11 mouse cellular contexts compared by ENCODE assay signal in the genomic region with DNA sequence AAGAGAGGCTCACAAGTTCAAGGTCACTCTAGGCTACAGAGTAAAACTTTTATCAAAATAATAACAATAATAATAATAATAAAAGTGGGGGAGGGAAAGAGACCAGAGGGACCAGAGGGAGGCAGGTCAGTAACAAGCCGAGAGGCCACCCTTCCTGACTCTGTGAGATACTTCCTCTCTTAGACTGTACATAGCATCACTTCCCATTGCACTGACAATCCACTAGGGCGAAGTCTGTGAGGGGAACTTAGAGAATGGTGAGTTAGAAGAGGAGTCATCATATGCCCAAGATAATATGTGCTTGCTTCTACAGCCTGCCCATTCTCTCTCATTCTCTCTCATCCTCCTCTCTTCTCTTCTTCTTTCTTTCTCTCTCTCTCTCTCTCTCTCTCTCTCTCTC. TPM values are rescaled to one million over a fixed set of nuclear protein-coding genes. Genes with fewer than 3 reads are reported as not detected.
DNase-seq lines count a peak whose midpoint lies in the region; ATAC-seq and TF ChIP-seq lines count a peak whose summit lies in the region.
"Had no signal": no experiment of that assay in that cellular context is flagged by ENCODE, and none has a peak within 500 bp of the region (broad histone marks: within the 10 kb centered on the region; RNA-seq: fewer than 3 reads in every experiment).

No protein-coding gene starts in this region.

- no peak overlapping the region for H3K4me2 ChIP-seq in embryonic facial prominence, embryonic 15.5 days (replicated peaks)
- no peak overlapping the region for H3K4me2 ChIP-seq in lung, embryonic 14.5 days

- no peak overlapping the region for H3K4me3 ChIP-seq in embryonic facial prominence, embryonic 15.5 days (replicated peaks)
- no peak overlapping the region for H3K4me3 ChIP-seq in embryonic facial prominence, embryonic 10.5 days
- no peak overlapping the region for H3K4me3 ChIP-seq in lung, embryonic 14.5 days (ENCODE audit: low read depth, low read length)
- H3K4me3 ChIP-seq in brown adipose tissue, adult 24 weeks (ENCODE audit: insufficient read depth, low read depth, low read length) = no peak overlapping the region
- H3K4me3 ChIP-seq: forebrain, embryonic 10.5 days had no signal

- H3K36me3 ChIP-seq in embryonic facial prominence, embryonic 15.5 days = no peaks in the 10 kb centered on the region
- 0 out of 2 replicates have a peak, but pooled peaks cover 6% of the 10 kb centered on the region for H3K36me3 ChIP-seq in embryonic facial prominence, embryonic 10.5 days (replicated peaks)
- H3K36me3 ChIP-seq in lung, embryonic 14.5 days (ENCODE audit: insufficient read depth) = 0 out of 2 replicates have a peak, but pooled peaks cover 11% of the 10 kb centered on the region

- no peak overlapping the region for H3K27ac ChIP-seq in embryonic facial prominence, embryonic 15.5 days (replicated peaks)
- no peak overlapping the region for H3K27ac ChIP-seq in embryonic facial prominence, embryonic 10.5 days (replicated peaks)
- H3K27ac ChIP-seq in lung, embryonic 14.5 days (ENCODE audit: low read depth) = no peak overlapping the region
- peak overlapping the region; percentile 4; the same call in 1 of the 2 replicates for H3K27ac ChIP-seq in brown adipose tissue, adult 24 weeks (replicated peaks; ENCODE audit: low read depth, low read length)
- H3K27ac ChIP-seq: forebrain, embryonic 10.5 days had no signal

- ATAC-seq in embryonic facial prominence, embryonic 15.5 days (ENCODE audit: insufficient number of reproducible peaks, low FRiP score, low TSS enrichment, low read depth) = 0 out of 2 replicates have a peak, but pooled peaks have one; percentile 43
- ATAC-seq in lung, embryonic 14.5 days (ENCODE audit: insufficient read depth) = no peak

- WGBS in embryonic facial prominence, embryonic 15.5 days = 88% methylated on average over 2 of the region's 2 CpGs
- 79% methylated on average over 2 of the region's 2 CpGs for WGBS in embryonic facial prominence, embryonic 10.5 days
- WGBS in lung, embryonic 14.5 days = 70% methylated on average over 2 of the region's 2 CpGs

- H3K9me3 ChIP-seq in embryonic facial prominence, embryonic 15.5 days (replicated peaks) = no peaks in the 10 kb centered on the region
- H3K9me3 ChIP-seq in embryonic facial prominence, embryonic 10.5 days = no peaks in the 10 kb centered on the region
- no peaks in the 10 kb centered on the region for H3K9me3 ChIP-seq in lung, embryonic 14.5 days (ENCODE audit: low read depth, low read length)
- H3K9me3 ChIP-seq: forebrain, embryonic 10.5 days had no signal

- no peak for DNase-seq in embryonic facial prominence, embryonic 10.5 days (ENCODE audit: low spot score)
- peak; percentile 15 for DNase-seq in lung, embryonic 14.5 days
- no peak for DNase-seq in lung, postnatal 14 days
- peak; percentile 24 for DNase-seq in naive thymus-derived CD4-positive, alpha-beta T cell, adult 2 months (ENCODE audit: low read depth)
- DNase-seq in gastrocnemius, postnatal 25 days = no peak
- no peak for DNase-seq in cerebellum, adult 11-12 months
- DNase-seq: kidney, adult 9 months had no signal

- TF ChIP-seq CTCF in lung, embryonic 14.5 days (IDR thresholded peaks at IDR 0.05; ENCODE audit: low read depth) = 0 out of 2 replicates have a peak, but pooled peaks have one; percentile 6

- no peaks in the 10 kb centered on the region for H3K27me3 ChIP-seq in embryonic facial prominence, embryonic 15.5 days
- H3K27me3 ChIP-seq in embryonic facial prominence, embryonic 10.5 days (replicated peaks; ENCODE audit: low read depth, poor library complexity, severe bottlenecking) = peaks cover 11% of the 10 kb centered on the region
- no peaks in the 10 kb centered on the region for H3K27me3 ChIP-seq in lung, embryonic 14.5 days (ENCODE audit: insufficient read depth, low read length)

- H3K4me1 ChIP-seq in embryonic facial prominence, embryonic 15.5 days = peaks cover 24% of the 10 kb centered on the region
- peaks cover 17% of the 10 kb centered on the region for H3K4me1 ChIP-seq in embryonic facial prominence, embryonic 10.5 days
- H3K4me1 ChIP-seq in lung, embryonic 14.5 days (ENCODE audit: insufficient read depth) = no peaks in the 10 kb centered on the region; the same call in 1 of the 2 replicates
- H3K4me1 ChIP-seq in brown adipose tissue, adult 24 weeks (ENCODE audit: control insufficient read depth, insufficient read depth, insufficient read length, low read length) = peaks cover 15% of the 10 kb centered on the region

- H3K9ac ChIP-seq in embryonic facial prominence, embryonic 15.5 days = no peak overlapping the region
- H3K9ac ChIP-seq in lung, embryonic 14.5 days = no peak overlapping the region

RNA-seq across cellular contexts. Expression of a gene that starts 5.9 kb away (rescaled TPM):
- 11.5 and 18.0 TPM in 2 replicates for polyA plus RNA-seq in embryonic facial prominence, embryonic 15.5 days (2015; fragmentation: Nextera tagmentation; extraction: Ambion mirVana)
- polyA plus RNA-seq in embryonic facial prominence, embryonic 10.5 days (2016; fragmentation: Nextera tagmentation; extraction: Ambion mirVana) = 4.1 and 5.5 TPM in 2 replicates
- 12.2 and 12.5 TPM in 2 replicates for polyA plus RNA-seq in lung, embryonic 14.5 days (2014; fragmentation: Nextera tagmentation; extraction: Ambion mirVana)
- 4.7 and 16.0 TPM in 2 replicates for polyA plus RNA-seq in brown adipose tissue, adult 24 weeks (2012; ENCODE audit: insufficient read depth, insufficient read length, missing spikeins)
- 1 to 10 TPM; 5.3 to 8.3 TPM for total RNA-seq in gastrocnemius, postnatal 25 days (2021)

RNA-seq across cellular contexts. Expression of a gene that starts 28.2 kb away (rescaled TPM):
- polyA plus RNA-seq in embryonic facial prominence, embryonic 15.5 days (2015; fragmentation: Nextera tagmentation; extraction: Ambion mirVana) = 0.83 and 0.97 TPM in 2 replicates
- polyA plus RNA-seq in embryonic facial prominence, embryonic 10.5 days (2016; fragmentation: Nextera tagmentation; extraction: Ambion mirVana) = 2.6 TPM in 2 replicates
- polyA plus RNA-seq in lung, embryonic 14.5 days (2014; fragmentation: Nextera tagmentation; extraction: Ambion mirVana) = 4.0 and 4.3 TPM in 2 replicates
- not detected in 2 replicates for polyA plus RNA-seq in brown adipose tissue, adult 24 weeks (2012; ENCODE audit: insufficient read depth, insufficient read length, missing spikeins)
- not detected for total RNA-seq in gastrocnemius, postnatal 25 days (2021)
- polyA plus RNA-seq: C2C12 had no signal

RNA-seq across cellular contexts. Expression of a gene that starts 29.6 kb away (rescaled TPM):
- polyA plus RNA-seq in embryonic facial prominence, embryonic 15.5 days (2015; fragmentation: Nextera tagmentation; extraction: Ambion mirVana) = 3.4 and 5.9 TPM in 2 replicates
- polyA plus RNA-seq in embryonic facial prominence, embryonic 10.5 days (2016; fragmentation: Nextera tagmentation; extraction: Ambion mirVana) = 2.8 and 3.2 TPM in 2 replicates
- 3.3 and 5.0 TPM in 2 replicates for polyA plus RNA-seq in lung, embryonic 14.5 days (2014; fragmentation: Nextera tagmentation; extraction: Ambion mirVana)
- not detected in 2 replicates for polyA plus RNA-seq in brown adipose tissue, adult 24 weeks (2012; ENCODE audit: insufficient read depth, insufficient read length, missing spikeins)
- under 1 TPM in 1 of 2 experiments, not detected in 1; 0.59 TPM for total RNA-seq in gastrocnemius, postnatal 25 days (2021)

RNA-seq across cellular contexts. Expression of a gene that starts 32.6 kb away (rescaled TPM):
- 45.8 and 48.7 TPM in 2 replicates for polyA plus RNA-seq in embryonic facial prominence, embryonic 15.5 days (2015; fragmentation: Nextera tagmentation; extraction: Ambion mirVana)
- polyA plus RNA-seq in embryonic facial prominence, embryonic 10.5 days (2016; fragmentation: Nextera tagmentation; extraction: Ambion mirVana) = 69.4 and 69.8 TPM in 2 replicates
- 50.8 and 52.9 TPM in 2 replicates for polyA plus RNA-seq in lung, embryonic 14.5 days (2014; fragmentation: Nextera tagmentation; extraction: Ambion mirVana)
- 21.0 and 31.7 TPM in 2 replicates for polyA plus RNA-seq in brown adipose tissue, adult 24 weeks (2012; ENCODE audit: insufficient read depth, insufficient read length, missing spikeins)
- total RNA-seq in gastrocnemius, postnatal 25 days (2021) = 10 to 100 TPM; 17.8 to 20.4 TPM

RNA-seq across cellular contexts. Expression of a gene that starts 44.9 kb away (rescaled TPM):
- polyA plus RNA-seq in embryonic facial prominence, embryonic 15.5 days (2015; fragmentation: Nextera tagmentation; extraction: Ambion mirVana) = 999 and 1,010 TPM in 2 replicates
- 1,409 and 1,454 TPM in 2 replicates for polyA plus RNA-seq in embryonic facial prominence, embryonic 10.5 days (2016; fragmentation: Nextera tagmentation; extraction: Ambion mirVana)
- polyA plus RNA-seq in lung, embryonic 14.5 days (2014; fragmentation: Nextera tagmentation; extraction: Ambion mirVana) = 1,237 and 1,257 TPM in 2 replicates
- 367 and 450 TPM in 2 replicates for polyA plus RNA-seq in brown adipose tissue, adult 24 weeks (2012; ENCODE audit: insufficient read depth, insufficient read length, missing spikeins)
- total RNA-seq in gastrocnemius, postnatal 25 days (2021) = 100 to 1,000 TPM; 410 to 437 TPM

Comparison
In these comparisons a context has a peak if more than half of its experiments do, and no peak if none do; other contexts are left out.
1. DNase-seq: peak in lung, embryonic 14.5 days (single experiment) and naive thymus-derived CD4-positive, alpha-beta T cell, adult 2 months (single experiment); none in embryonic facial prominence, embryonic 10.5 days (single experiment), lung, postnatal 14 days (single experiment), gastrocnemius, postnatal 25 days (single experiment) and cerebellum, adult 11-12 months (single experiment).